Mouse (Mus musculus): Measurements from ENCODE around the gene Ccdc73. TPM values are rescaled to one million over a fixed set of nuclear protein-coding genes. Genes with fewer than 3 reads are reported as not detected.
"Not testable (repeated sequence)": the region's sequence is repeated elsewhere in the genome, so short reads cannot be mapped to it uniquely, and the experiment has no call there.

The Ccdc73 gene
- 7.2 and 10.2 TPM in 2 replicates for polyA plus RNA-seq (2014; fragmentation: Nextera tagmentation; extraction: Ambion mirVana)

- H3K4me1 ChIP-seq (replicated peaks; ENCODE audit: control insufficient read depth, insufficient read depth, low read length) = no peaks in the 10 kb centered on the region
- H3K27ac ChIP-seq (ENCODE audit: low read depth) = no peak within 1 kb of the TSS
- H3K36me3 ChIP-seq (ENCODE audit: control insufficient read depth, insufficient read depth, low read length) = no peaks in the 10 kb centered on the region
- H3K4me3 ChIP-seq (ENCODE audit: low read depth, low read length) = no peak within 1 kb of the TSS
- 87% methylated on average over 13 of the region's 13 CpGs for whole genome bisulfite sequencing
- no peaks in the 10 kb centered on the region for H3K27me3 ChIP-seq (replicated peaks; ENCODE audit: control insufficient read depth, insufficient read depth, low read length)
- H3K9me3 ChIP-seq (ENCODE audit: control insufficient read depth, low read length) = no peaks in the 10 kb centered on the region
- DNase-seq (ENCODE audit: low spot score) (no peak), ATAC-seq (replicated peaks; ENCODE audit: low FRiP score, low TSS enrichment, low read depth) (no peak)
- no peak within 1 kb of the TSS for H3K4me2 ChIP-seq (ENCODE audit: low read length)
- no peak within 1 kb of the TSS for H3K9ac ChIP-seq (ENCODE audit: low read length)
These were observed at the start of gene Ccdc73 for GRCm38 (mm10) chr2:104867282-104867855. TSS of gene Ccdc73 (plus strand) at chr2:104867805.

DNA sequence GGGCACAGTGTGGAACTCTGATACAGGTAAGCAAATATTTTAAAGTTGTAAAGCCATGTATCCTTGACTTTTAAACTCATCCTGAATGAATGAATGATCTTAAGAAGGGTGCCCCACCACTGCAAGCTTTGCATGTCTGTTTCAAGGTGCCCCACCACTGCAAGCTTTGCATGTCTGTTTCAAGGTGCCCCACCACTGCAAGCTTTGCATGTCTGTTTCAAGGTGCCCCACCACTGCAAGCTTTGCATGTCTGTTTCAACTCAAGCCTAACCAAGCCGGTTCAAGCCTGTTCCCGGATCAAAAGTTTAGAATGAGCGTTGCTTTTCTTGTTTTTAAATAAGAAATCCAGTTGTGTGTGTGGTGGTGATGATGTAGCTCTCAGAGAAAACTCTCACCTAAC, 48.8 kb upstream of the Ccdc73 start:
- not testable (repeated sequence) for H3K27ac ChIP-seq (ENCODE audit: low read depth); H3K9ac ChIP-seq (ENCODE audit: low read length); DNase-seq (ENCODE audit: low spot score); H3K9me3 ChIP-seq (ENCODE audit: control insufficient read depth, low read length); H3K27me3 ChIP-seq (replicated peaks; ENCODE audit: control insufficient read depth, insufficient read depth, low read length); H3K4me3 ChIP-seq (ENCODE audit: low read depth, low read length); H3K36me3 ChIP-seq (ENCODE audit: control insufficient read depth, insufficient read depth, low read length); H3K4me2 ChIP-seq (ENCODE audit: low read length); ATAC-seq (replicated peaks; ENCODE audit: low FRiP score, low TSS enrichment, low read depth)
- H3K4me1 ChIP-seq (replicated peaks; ENCODE audit: control insufficient read depth, insufficient read depth, low read length) = peaks cover 10% of the 10 kb centered on the region
- WGBS = 88% methylated on average over 3 of the region's 3 CpGs

DNA sequence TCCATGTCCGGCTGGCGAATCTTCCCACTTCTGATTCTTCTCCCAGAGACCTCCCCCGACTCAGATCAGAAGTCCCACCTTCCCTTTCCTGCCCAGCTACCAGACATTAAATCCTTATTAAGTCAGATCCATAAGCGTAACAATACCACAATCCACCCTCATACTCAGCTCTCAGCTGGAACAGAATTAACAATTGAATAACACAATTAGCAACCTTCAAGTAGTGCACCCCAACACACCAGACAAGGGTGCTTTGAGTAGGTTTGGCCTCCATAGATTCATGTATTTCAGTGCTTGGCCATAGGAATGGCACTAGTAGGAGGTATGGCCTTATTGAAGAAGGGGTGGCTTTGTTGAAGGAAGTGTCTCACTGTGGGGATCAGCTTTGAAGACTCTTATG, 41.4 kb upstream of the Ccdc73 start:
- no peaks in the 10 kb centered on the region for H3K9me3 ChIP-seq (ENCODE audit: control insufficient read depth, low read length)
- no peak for DNase-seq (ENCODE audit: low spot score)
- no peaks in the 10 kb centered on the region for H3K4me1 ChIP-seq (replicated peaks; ENCODE audit: control insufficient read depth, insufficient read depth, low read length)
- no peak overlapping the region for H3K4me3 ChIP-seq (ENCODE audit: low read depth, low read length)
- H3K4me2 ChIP-seq (ENCODE audit: low read length) = no peak overlapping the region
- H3K27ac ChIP-seq (ENCODE audit: low read depth) = no peak overlapping the region
- no peaks in the 10 kb centered on the region for H3K36me3 ChIP-seq (ENCODE audit: control insufficient read depth, insufficient read depth, low read length)
- H3K27me3 ChIP-seq (replicated peaks; ENCODE audit: control insufficient read depth, insufficient read depth, low read length) = no peaks in the 10 kb centered on the region
- no peak overlapping the region for H3K9ac ChIP-seq (ENCODE audit: low read length)
- 93% methylated on average over 4 of the region's 4 CpGs for WGBS
- ATAC-seq (replicated peaks; ENCODE audit: low FRiP score, low TSS enrichment, low read depth) = no peak

DNA sequence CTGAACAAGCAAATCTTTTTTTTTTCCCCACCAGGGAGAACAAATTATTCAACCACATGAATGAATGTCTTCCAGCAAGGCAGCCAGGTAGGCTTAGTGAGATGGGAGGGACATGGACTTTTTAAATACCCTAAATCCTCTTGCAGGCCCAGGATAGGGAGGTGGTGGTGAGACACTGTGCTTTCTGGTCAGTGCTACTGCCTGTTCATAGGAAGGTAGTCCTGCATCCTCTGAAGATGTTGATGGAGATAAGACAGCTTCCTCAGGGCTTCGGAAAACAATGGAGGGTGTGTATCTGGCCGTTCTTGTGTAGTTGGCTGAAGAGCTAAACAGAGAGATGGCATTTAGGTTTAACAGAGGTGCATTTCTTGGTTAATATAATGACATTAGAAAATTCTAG, 35.1 kb upstream of the Ccdc73 start:
- no peaks in the 10 kb centered on the region for H3K9me3 ChIP-seq (ENCODE audit: control insufficient read depth, low read length)

DNA sequence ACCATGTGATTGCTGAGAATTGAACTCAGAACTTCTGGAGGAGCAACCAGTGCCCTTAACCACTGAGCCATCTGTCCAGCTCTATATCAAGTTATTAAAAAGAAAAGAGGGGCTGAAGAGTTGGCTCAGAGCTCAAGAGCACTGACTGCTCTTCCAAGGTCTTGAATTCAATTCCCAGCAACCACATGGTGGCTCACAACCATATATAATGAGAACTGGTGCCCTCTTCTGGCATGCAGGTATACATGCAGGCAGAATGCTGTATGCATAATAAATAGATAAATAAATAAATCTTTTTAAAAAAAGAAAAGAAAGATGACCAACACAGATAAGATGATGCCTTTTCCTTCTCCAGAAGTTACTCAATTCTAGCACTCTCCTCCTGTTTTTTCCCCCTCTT, 26.6 kb upstream of the Ccdc73 start:
- no peaks in the 10 kb centered on the region for H3K27me3 ChIP-seq (replicated peaks; ENCODE audit: control insufficient read depth, insufficient read depth, low read length)
- ATAC-seq (replicated peaks; ENCODE audit: low FRiP score, low TSS enrichment, low read depth) = no peak
- H3K36me3 ChIP-seq (ENCODE audit: control insufficient read depth, insufficient read depth, low read length) = no peaks in the 10 kb centered on the region
- no peaks in the 10 kb centered on the region for H3K9me3 ChIP-seq (ENCODE audit: control insufficient read depth, low read length)
- H3K27ac ChIP-seq (ENCODE audit: low read depth) = no peak overlapping the region
- no peak overlapping the region for H3K4me3 ChIP-seq (ENCODE audit: low read depth, low read length)
- no peak for DNase-seq (ENCODE audit: low spot score)
- H3K9ac ChIP-seq (ENCODE audit: low read length) = no peak overlapping the region
- H3K4me2 ChIP-seq (ENCODE audit: low read length) = no peak overlapping the region
- no peaks in the 10 kb centered on the region for H3K4me1 ChIP-seq (replicated peaks; ENCODE audit: control insufficient read depth, insufficient read depth, low read length)

More for the DNA sequence above, 35.1 kb upstream of the Ccdc73 start:
- Histone ChIP-seq H3K27ac (ENCODE audit: low read depth) (no peak overlapping the region), H3K4me2 (ENCODE audit: low read length) (no peak overlapping the region), H3K27me3 (replicated peaks; ENCODE audit: control insufficient read depth, insufficient read depth, low read length) (no peaks in the 10 kb centered on the region), H3K4me3 (ENCODE audit: low read depth, low read length) (no peak overlapping the region), H3K4me1 (replicated peaks; ENCODE audit: control insufficient read depth, insufficient read depth, low read length) (no peaks in the 10 kb centered on the region), H3K36me3 (ENCODE audit: control insufficient read depth, insufficient read depth, low read length) (no peaks in the 10 kb centered on the region), H3K9ac (ENCODE audit: low read length) (no peak overlapping the region)
- no peak for ATAC-seq (replicated peaks; ENCODE audit: low FRiP score, low TSS enrichment, low read depth)
- DNase-seq (ENCODE audit: low spot score) = no peak
- 87% methylated on average over 2 of the region's 2 CpGs for WGBS

GRCm38 (mm10) chr2:104841736-104842135, 25.9 kb upstream of the Ccdc73 start:
- no peak for ATAC-seq (replicated peaks; ENCODE audit: low FRiP score, low TSS enrichment, low read depth)
- no peaks in the 10 kb centered on the region for H3K9me3 ChIP-seq (ENCODE audit: control insufficient read depth, low read length)
- no peak overlapping the region for H3K27ac ChIP-seq (ENCODE audit: low read depth)
- H3K27me3 ChIP-seq (replicated peaks; ENCODE audit: control insufficient read depth, insufficient read depth, low read length) = no peaks in the 10 kb centered on the region
- H3K36me3 ChIP-seq (ENCODE audit: control insufficient read depth, insufficient read depth, low read length) = no peaks in the 10 kb centered on the region
- 86% methylated on average over 7 of the region's 7 CpGs for WGBS
- H3K4me1 ChIP-seq (replicated peaks; ENCODE audit: control insufficient read depth, insufficient read depth, low read length) = no peaks in the 10 kb centered on the region
- H3K9ac ChIP-seq (ENCODE audit: low read length) = no peak overlapping the region
- DNase-seq (ENCODE audit: low spot score) = no peak
- no peak overlapping the region for H3K4me3 ChIP-seq (ENCODE audit: low read depth, low read length)
- no peak overlapping the region for H3K4me2 ChIP-seq (ENCODE audit: low read length)

- Histone ChIP-seq H3K4me2 (ENCODE audit: low read length) (no peak overlapping the region), H3K27ac (ENCODE audit: low read depth) (no peak overlapping the region), H3K4me3 (ENCODE audit: low read depth, low read length) (no peak overlapping the region), H3K36me3 (ENCODE audit: control insufficient read depth, insufficient read depth, low read length) (no peaks in the 10 kb centered on the region), H3K9me3 (ENCODE audit: control insufficient read depth, low read length) (no peaks in the 10 kb centered on the region), H3K4me1 (replicated peaks; ENCODE audit: control insufficient read depth, insufficient read depth, low read length) (no peaks in the 10 kb centered on the region), H3K27me3 (replicated peaks; ENCODE audit: control insufficient read depth, insufficient read depth, low read length) (no peaks in the 10 kb centered on the region), H3K9ac (ENCODE audit: low read length) (no peak overlapping the region)
- no peak for ATAC-seq (replicated peaks; ENCODE audit: low FRiP score, low TSS enrichment, low read depth)
- DNase-seq (ENCODE audit: low spot score) = no peak
These were observed 25.0 kb upstream of the Ccdc73 start for GRCm38 (mm10) chr2:104842559-104842958.

- Histone ChIP-seq H3K27ac (ENCODE audit: low read depth) (no peak overlapping the region), H3K4me2 (ENCODE audit: low read length) (no peak overlapping the region), H3K9ac (ENCODE audit: low read length) (no peak overlapping the region), H3K4me3 (ENCODE audit: low read depth, low read length) (no peak overlapping the region), H3K4me1 (replicated peaks; ENCODE audit: control insufficient read depth, insufficient read depth, low read length) (0 out of 2 replicates have a peak, but pooled peaks cover 6% of the 10 kb centered on the region), H3K9me3 (ENCODE audit: control insufficient read depth, low read length) (no peaks in the 10 kb centered on the region), H3K27me3 (replicated peaks; ENCODE audit: control insufficient read depth, insufficient read depth, low read length) (peaks cover 12% of the 10 kb centered on the region; the same call in 1 of the 2 replicates), H3K36me3 (ENCODE audit: control insufficient read depth, insufficient read depth, low read length) (no peaks in the 10 kb centered on the region)
- 52% methylated on average over 4 of the region's 4 CpGs for WGBS
- peak; percentile 41 for DNase-seq (ENCODE audit: low spot score)
- ATAC-seq (replicated peaks; ENCODE audit: low FRiP score, low TSS enrichment, low read depth) = no peak
These were observed 20.8 kb upstream of the Ccdc73 start for GRCm38 (mm10) chr2:104846638-104847414.

DNA sequence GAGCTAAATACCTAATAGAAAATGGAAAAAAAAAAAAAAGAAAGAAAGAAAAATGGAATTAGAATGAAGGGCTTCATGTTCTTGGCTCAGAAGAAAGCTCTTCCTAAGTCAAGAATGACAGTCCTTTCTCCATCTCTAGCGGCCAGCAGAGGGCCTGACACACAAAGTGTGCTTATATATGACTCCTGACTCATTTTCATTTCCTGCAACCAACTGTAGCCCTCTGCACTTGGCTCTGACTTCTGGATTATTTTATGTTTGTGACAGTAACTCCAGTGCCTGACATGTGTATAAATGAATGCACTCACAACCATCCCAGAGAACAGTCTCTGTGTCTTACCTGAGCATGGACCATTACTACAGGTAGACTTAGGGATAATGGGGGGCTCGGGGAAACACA, 20.0 kb upstream of the Ccdc73 start:
- Histone ChIP-seq H3K9me3 (ENCODE audit: control insufficient read depth, low read length) (no peaks in the 10 kb centered on the region), H3K27ac (ENCODE audit: low read depth) (no peak overlapping the region), H3K4me3 (ENCODE audit: low read depth, low read length) (no peak overlapping the region), H3K4me1 (replicated peaks; ENCODE audit: control insufficient read depth, insufficient read depth, low read length) (0 out of 2 replicates have a peak, but pooled peaks cover 6% of the 10 kb centered on the region), H3K9ac (ENCODE audit: low read length) (no peak overlapping the region), H3K27me3 (replicated peaks; ENCODE audit: control insufficient read depth, insufficient read depth, low read length) (peaks cover 12% of the 10 kb centered on the region; the same call in 1 of the 2 replicates), H3K36me3 (ENCODE audit: control insufficient read depth, insufficient read depth, low read length) (no peaks in the 10 kb centered on the region), H3K4me2 (ENCODE audit: low read length) (no peak overlapping the region)
- no peak for DNase-seq (ENCODE audit: low spot score)
- 58% methylated on average over 2 of the region's 2 CpGs for WGBS
- no peak for ATAC-seq (replicated peaks; ENCODE audit: low FRiP score, low TSS enrichment, low read depth)
